Mouse (Mus musculus): ENCODE data around the gene Acad9.

Gene Acad9

GRCm38 (mm10) chr3:36065843-36066651, at the start of gene Acad9:
Acad9 (plus strand) TSS chr3:36065979.
- peak; percentile 91 for DNase-seq (ENCODE audit: low spot score)

GRCm38 (mm10) chr3:36025732-36026131, 40.0 kb upstream of the Acad9 start:
- DNase-seq (ENCODE audit: low spot score), result no peak

- no peak for DNase-seq (ENCODE audit: low spot score)
Measured at GRCm38 (mm10) chr3:36029993-36030392, 35.8 kb upstream of the Acad9 start.

- DNase-seq (ENCODE audit: low spot score), result no peak
Measured at GRCm38 (mm10) chr3:36031740-36032510, 33.9 kb upstream of the Acad9 start.

- DNase-seq (ENCODE audit: low spot score), result no peak
Measured at GRCm38 (mm10) chr3:36044520-36044919, 21.3 kb upstream of the Acad9 start.

- DNase-seq (ENCODE audit: low spot score), result no peak
Measured at GRCm38 (mm10) chr3:36045086-36045485, 20.7 kb upstream of the Acad9 start.

GRCm38 (mm10) chr3:36049106-36049505, 16.7 kb upstream of the Acad9 start:
- DNase-seq (ENCODE audit: low spot score), result no peak

- no peak for DNase-seq (ENCODE audit: low spot score)
Measured at GRCm38 (mm10) chr3:36053447-36053846, 12.3 kb upstream of the Acad9 start, which contains the start of gene Ccdc144b. Ccdc144b (minus strand) TSS chr3:36053547.

- peak; percentile 50 for DNase-seq (ENCODE audit: low spot score)
Measured at GRCm38 (mm10) chr3:36060096-36060850, 5.5 kb upstream of the Acad9 start.

- DNase-seq (ENCODE audit: low spot score), result no peak
Measured at GRCm38 (mm10) chr3:36064592-36065061, 1.2 kb upstream of the Acad9 start.

- no peak for DNase-seq (ENCODE audit: low spot score)
Measured at GRCm38 (mm10) chr3:36065166-36065565, 613 bp upstream of the Acad9 start.

GRCm38 (mm10) chr3:36067731-36068130, 2.0 kb downstream of the Acad9 start:
- no peak for DNase-seq (ENCODE audit: low spot score)

- DNase-seq (ENCODE audit: low spot score), result no peak
Measured at GRCm38 (mm10) chr3:36070436-36070835, 4.7 kb downstream of the Acad9 start.

GRCm38 (mm10) chr3:36071047-36071446, 5.3 kb downstream of the Acad9 start:
- DNase-seq (ENCODE audit: low spot score), result no peak

GRCm38 (mm10) chr3:36074231-36074630, 8.5 kb downstream of the Acad9 start:
- no peak for DNase-seq (ENCODE audit: low spot score)

- DNase-seq (ENCODE audit: low spot score), result no peak
Measured at GRCm38 (mm10) chr3:36075466-36075865, 9.7 kb downstream of the Acad9 start.

GRCm38 (mm10) chr3:36077386-36077785, 11.6 kb downstream of the Acad9 start:
- no peak for DNase-seq (ENCODE audit: low spot score)

- no peak for DNase-seq (ENCODE audit: low spot score)
Measured at GRCm38 (mm10) chr3:36079886-36080285, 14.1 kb downstream of the Acad9 start.

- DNase-seq (ENCODE audit: low spot score), result no peak
Measured at GRCm38 (mm10) chr3:36080741-36081140, 15.0 kb downstream of the Acad9 start.

- DNase-seq (ENCODE audit: low spot score), result no peak
Measured at GRCm38 (mm10) chr3:36082843-36083242, 17.1 kb downstream of the Acad9 start.

GRCm38 (mm10) chr3:36083381-36083780, 17.6 kb downstream of the Acad9 start:
- no peak for DNase-seq (ENCODE audit: low spot score)

GRCm38 (mm10) chr3:36085394-36085793, 19.6 kb downstream of the Acad9 start:
- no peak for DNase-seq (ENCODE audit: low spot score)

All from c-Kit-positive CD71-positive TER-119-positive erythroid progenitor cells, embryonic 14.5 days (primary cell).